16 mouse cellular contexts compared by ENCODE assay signal in the genomic region with DNA sequence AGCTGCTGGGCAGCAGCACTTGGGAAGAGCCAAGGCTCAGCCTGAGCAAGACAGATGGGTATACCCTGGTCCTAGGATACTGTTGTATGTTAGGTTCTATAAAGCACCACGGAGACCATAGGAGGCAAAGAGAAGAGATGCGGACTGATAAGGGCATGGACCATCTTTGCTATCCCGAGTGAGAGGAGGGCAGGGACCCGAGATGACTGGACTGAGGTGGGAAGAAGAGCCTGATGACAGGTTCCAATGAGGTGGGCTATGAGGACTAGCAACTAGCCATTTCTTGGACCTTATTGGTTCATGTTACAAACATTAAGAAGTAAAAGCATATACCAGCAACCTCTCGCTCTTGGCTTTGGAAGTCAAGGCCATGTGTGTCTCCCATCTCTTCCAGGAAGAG.
"Had no signal": no experiment of that assay in that cellular context is flagged by ENCODE, and none has a peak within 500 bp of the region (broad histone marks: within the 10 kb centered on the region; RNA-seq: fewer than 3 reads in every experiment).

No protein-coding gene starts in this region.

- DNase-seq: retina, postnatal 1 day; right cerebral cortex, adult 18-20 months; right cerebral cortex, postnatal 14 days; right cerebral cortex, postnatal 25 days; right cerebral cortex, postnatal 4 days; spleen, adult 18-20 months; thymus, adult 18-20 months; thymus, adult 2 months; thymus, postnatal 14 days; thymus, postnatal 25 days; thymus, postnatal 36 days; thymus, postnatal 4 days had no signal

- H3K27ac ChIP-seq: neural tube, embryonic 13.5 days; neural tube, embryonic 15.5 days; stomach, embryonic 15.5 days; stomach, postnatal 0 days had no signal

- H3K4me2 ChIP-seq: neural tube, embryonic 13.5 days; neural tube, embryonic 15.5 days; stomach, embryonic 15.5 days had no signal

- H3K9me3 ChIP-seq: neural tube, embryonic 13.5 days; neural tube, embryonic 15.5 days; stomach, embryonic 15.5 days had no signal

- H3K9ac ChIP-seq: neural tube, embryonic 13.5 days; neural tube, embryonic 15.5 days; stomach, embryonic 15.5 days had no signal

- H3K4me3 ChIP-seq: neural tube, embryonic 13.5 days; neural tube, embryonic 15.5 days; stomach, embryonic 15.5 days had no signal

- H3K27me3 ChIP-seq: neural tube, embryonic 13.5 days; neural tube, embryonic 15.5 days; stomach, embryonic 15.5 days had no signal
